Mouse (Mus musculus): ENCODE measurements at regions not wholly inside any gene's neighbourhood (a gene's known extent, or its start where the extent isn't known, plus 50 kb on each side); places are given as distances from the start of the nearest gene placed in this dataset.

DNA sequence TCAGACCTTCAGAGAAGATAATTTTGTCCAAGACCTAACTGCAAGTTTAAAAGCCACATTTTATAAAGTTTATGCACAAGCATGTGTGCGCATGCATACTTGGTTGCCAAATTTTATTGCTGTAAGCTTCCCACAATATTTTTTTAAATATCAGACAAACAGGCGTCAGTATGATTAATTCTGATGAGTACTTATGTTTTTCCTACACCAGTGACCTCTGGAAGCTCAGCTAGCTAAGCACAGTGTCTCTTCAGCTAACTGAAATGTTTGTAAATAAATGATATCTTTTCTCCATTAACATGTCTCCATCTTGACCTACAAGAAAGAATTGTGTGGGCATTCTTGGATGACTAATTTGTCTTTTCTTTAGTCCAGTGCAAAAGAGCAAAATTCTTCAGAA lies 168.6 kb upstream of the Ahr start:
- no peak for TF ChIP-seq CTCF (conservative IDR thresholded peaks at IDR 0.05; ENCODE audit: low read length)
- no peak for TF ChIP-seq POU5F1 (IDR thresholded peaks at IDR 0.05; ENCODE audit: borderline replicate concordance, low read length)

Data from E14TG2a.4 (cell line).